Mouse (Mus musculus) skeletal muscle tissue, adult 2 months (tissue): ENCODE results near the gene Pvrig.
"Not testable (repeated sequence)": the region's sequence is repeated elsewhere in the genome, so short reads cannot be mapped to it uniquely, and the experiment has no call there.

Experiments used
- DNase-seq: peaks from one replicate; pipeline ENCODE4 v3.0.0-alpha.2; 2012; ENCODE audit warnings: low read depth, low spot score

Pvrig gene

GRCm38 (mm10) chr5:138341661-138342060, at the start of gene Pvrig:
Gene Pvrig, plus strand, starts transcription at chr5:138341961.
- DNase-seq: no peak

GRCm38 (mm10) chr5:138294158-138294557, 47.6 kb upstream of the Pvrig start:
- DNase-seq: no peak

DNA sequence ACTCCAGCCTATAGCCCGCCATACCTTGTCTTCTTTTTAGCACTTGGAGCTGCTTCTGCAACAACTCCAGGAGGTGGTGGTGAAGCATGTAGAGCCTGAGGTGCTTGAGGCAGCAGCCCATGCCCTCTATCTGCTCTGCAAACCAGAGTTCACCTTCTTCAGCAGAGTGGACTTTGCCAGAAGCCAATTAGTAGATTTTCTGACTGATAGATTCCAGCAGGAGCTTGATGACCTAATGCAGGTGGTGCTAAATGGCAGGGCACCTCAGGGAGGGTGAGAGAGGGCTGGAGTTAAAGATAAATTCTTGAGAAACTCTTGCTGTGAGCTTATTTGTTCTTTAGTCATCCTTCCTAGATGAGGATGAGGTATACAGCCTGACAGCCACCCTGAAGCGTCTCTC, 42.1 kb upstream of the Pvrig start:
- no peak for DNase-seq

DNA sequence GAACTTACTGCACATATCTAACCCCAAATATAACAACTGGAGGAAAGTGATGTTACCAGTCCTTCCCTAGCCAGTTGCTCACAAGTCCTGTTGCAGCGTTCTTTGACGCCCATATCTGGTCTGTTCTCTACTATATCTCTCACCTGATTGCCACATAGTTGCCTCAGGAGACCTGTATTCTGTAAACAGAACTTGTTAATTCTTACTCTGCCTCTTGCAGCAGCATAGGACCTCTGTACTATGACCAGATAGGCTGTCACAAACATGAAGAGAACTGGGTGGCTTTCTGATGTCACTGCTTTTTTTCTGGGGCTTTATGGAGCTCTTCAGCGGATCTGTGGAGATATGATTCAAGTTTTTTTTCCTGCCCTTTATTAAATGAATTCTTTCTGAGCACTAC, 29.0 kb upstream of the Pvrig start:
- no peak for DNase-seq

GRCm38 (mm10) chr5:138343216-138343615, 1.5 kb downstream of the Pvrig start:
- no peak for DNase-seq

GRCm38 (mm10) chr5:138363208-138363607, 21.4 kb downstream of the Pvrig start:
- not testable (repeated sequence) for DNase-seq

- DNase-seq: not testable (repeated sequence)
These were observed 23.6 kb downstream of the Pvrig start for GRCm38 (mm10) chr5:138365347-138365746.
